ENCODE assay signal across 8 mouse cellular contexts in the genomic region with DNA sequence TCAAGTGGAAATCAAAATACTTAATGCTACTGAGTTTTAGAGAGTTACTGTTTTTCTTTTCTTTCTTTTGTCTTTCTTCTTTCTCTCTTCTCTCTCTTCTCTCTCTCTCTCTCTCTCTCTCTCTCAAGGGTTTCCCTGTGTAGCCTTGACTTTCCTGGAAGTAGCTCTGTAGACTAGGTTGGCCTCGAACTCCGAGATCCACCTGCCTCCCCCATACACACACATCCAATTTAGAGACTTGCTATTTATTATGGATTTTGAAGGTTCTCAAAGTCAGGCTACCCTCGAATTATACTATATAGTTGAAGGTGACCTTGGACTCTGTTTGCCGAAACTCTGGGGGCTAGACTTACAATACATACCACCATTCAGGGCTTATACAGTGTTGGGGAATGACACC. TPM values are rescaled to one million over a fixed set of nuclear protein-coding genes. Genes with fewer than 3 reads are reported as not detected.
DNase-seq lines count a peak whose midpoint lies in the region; ATAC-seq lines count a peak whose summit lies in the region.

No protein-coding gene starts in this region.

- H3K4me3 ChIP-seq in heart, embryonic 14.5 days (ENCODE audit: control insufficient read depth in 1 of 2, insufficient read depth in 1 of 2, low read depth in 1 of 2, low read length in 2 of 2) = peak overlapping the region; percentile 15 to 96; a peak in 3 of 4 replicates
- H3K4me3 ChIP-seq in hindbrain, embryonic 12.5 days = peak overlapping the region; percentile 95
- peak overlapping the region; percentile 98 for H3K4me3 ChIP-seq in midbrain, embryonic 12.5 days

- H3K9me3 ChIP-seq in heart, embryonic 14.5 days (ENCODE audit: control insufficient read depth, low read length) = no peaks in the 10 kb centered on the region
- H3K9me3 ChIP-seq in hindbrain, embryonic 12.5 days (replicated peaks) = no peaks in the 10 kb centered on the region
- no peaks in the 10 kb centered on the region for H3K9me3 ChIP-seq in midbrain, embryonic 12.5 days

- H3K9ac ChIP-seq in heart, embryonic 14.5 days (ENCODE audit: low read length) = peak overlapping the region; percentile 99
- peak overlapping the region; percentile 98 for H3K9ac ChIP-seq in hindbrain, embryonic 12.5 days
- H3K9ac ChIP-seq in midbrain, embryonic 12.5 days (replicated peaks) = peak overlapping the region; percentile 98

- H3K36me3 ChIP-seq in heart, embryonic 14.5 days (ENCODE audit: control insufficient read depth, insufficient read depth, low read length) = peaks cover 6% of the 10 kb centered on the region; the same call in 1 of the 2 replicates
- 0 out of 2 replicates have a peak, but pooled peaks cover 4% of the 10 kb centered on the region for H3K36me3 ChIP-seq in hindbrain, embryonic 12.5 days
- H3K36me3 ChIP-seq in midbrain, embryonic 12.5 days = peaks cover 10% of the 10 kb centered on the region

- DNase-seq in heart, postnatal 4 days = no peak
- peak; percentile 20 for DNase-seq in MEL-GATA-1-ER (ENCODE audit: extremely low read depth, low read depth)
- no peak for DNase-seq in cerebellum, postnatal 10 days
- no peak for DNase-seq in adrenal gland, postnatal 4 days (ENCODE audit: low spot score in 2 of 2)
- DNase-seq in right cerebral cortex, adult 18-20 months = no peak

- H3K4me2 ChIP-seq in heart, embryonic 14.5 days (ENCODE audit: low read length) = peak overlapping the region; percentile 78
- H3K4me2 ChIP-seq in hindbrain, embryonic 12.5 days (replicated peaks) = peak overlapping the region; percentile 65
- H3K4me2 ChIP-seq in midbrain, embryonic 12.5 days (replicated peaks) = peak overlapping the region; percentile 63

- peaks cover 0 to 15% of the 10 kb centered on the region in 2 experiments; a peak in 2 of 4 replicates for H3K4me1 ChIP-seq in heart, embryonic 14.5 days (ENCODE audit: control insufficient read depth in 2 of 2, insufficient read depth in 2 of 2, low read length in 2 of 2)
- H3K4me1 ChIP-seq in hindbrain, embryonic 12.5 days = peaks cover 20% of the 10 kb centered on the region
- H3K4me1 ChIP-seq in midbrain, embryonic 12.5 days = peaks cover 13% of the 10 kb centered on the region

- H3K27me3 ChIP-seq in heart, embryonic 14.5 days (ENCODE audit: control insufficient read depth, insufficient read depth, low read length) = no peaks in the 10 kb centered on the region
- H3K27me3 ChIP-seq in hindbrain, embryonic 12.5 days = no peaks in the 10 kb centered on the region
- no peaks in the 10 kb centered on the region for H3K27me3 ChIP-seq in midbrain, embryonic 12.5 days

- 53% methylated on average over 4 of the region's 4 CpGs for WGBS in heart, embryonic 14.5 days
- WGBS in hindbrain, embryonic 12.5 days = 80% methylated on average over 4 of the region's 4 CpGs
- 77% methylated on average over 4 of the region's 4 CpGs for WGBS in midbrain, embryonic 12.5 days

- ATAC-seq in heart, embryonic 14.5 days (ENCODE audit: insufficient number of reproducible peaks, insufficient read depth, low FRiP score, low read depth) = no peak
- no peak for ATAC-seq in hindbrain, embryonic 12.5 days (ENCODE audit: low FRiP score)
- ATAC-seq in midbrain, embryonic 12.5 days (ENCODE audit: low FRiP score, low read depth) = no peak

- no peak overlapping the region for H3K27ac ChIP-seq in heart, embryonic 14.5 days (replicated peaks in 1 of 2; ENCODE audit: control insufficient read depth in 1 of 2, insufficient read depth in 1 of 2, low read depth in 2 of 2, low read length in 2 of 2)
- no peak overlapping the region for H3K27ac ChIP-seq in hindbrain, embryonic 12.5 days
- H3K27ac ChIP-seq in midbrain, embryonic 12.5 days (replicated peaks) = no peak overlapping the region

RNA-seq across cellular contexts. Expression of gene Mob4, which starts 1.3 kb away (rescaled TPM):
- polyA plus RNA-seq in heart, embryonic 14.5 days (2014; fragmentation: Nextera tagmentation; extraction: Ambion mirVana) = 121 and 122 TPM in 2 replicates
- 10 to 100 TPM; 45.8 to 48.8 TPM for total RNA-seq in heart, postnatal 4 days (2021)
- polyA plus RNA-seq in hindbrain, embryonic 12.5 days (2016; fragmentation: Nextera tagmentation; extraction: Ambion mirVana) = 150 and 161 TPM in 2 replicates
- polyA plus RNA-seq in midbrain, embryonic 12.5 days (2016; fragmentation: Nextera tagmentation; extraction: Ambion mirVana) = 158 and 161 TPM in 2 replicates
- 100 to 1,000 TPM; 175 to 181 TPM for total RNA-seq in adrenal gland, postnatal 4 days (2021)

RNA-seq across cellular contexts. Expression of gene Hspd1, which starts 44.3 kb away (rescaled TPM):
- 380 and 382 TPM in 2 replicates for polyA plus RNA-seq in heart, embryonic 14.5 days (2014; fragmentation: Nextera tagmentation; extraction: Ambion mirVana)
- total RNA-seq in heart, postnatal 4 days (2021) = 100 to 1,000 TPM; 363 to 379 TPM
- 304 and 325 TPM in 2 replicates for polyA plus RNA-seq in hindbrain, embryonic 12.5 days (2016; fragmentation: Nextera tagmentation; extraction: Ambion mirVana)
- polyA plus RNA-seq in midbrain, embryonic 12.5 days (2016; fragmentation: Nextera tagmentation; extraction: Ambion mirVana) = 337 and 368 TPM in 2 replicates
- total RNA-seq in adrenal gland, postnatal 4 days (2021) = 100 to 1,000 TPM; 727 to 733 TPM

RNA-seq across cellular contexts. Expression of gene Hspe1, which starts 44.4 kb away (rescaled TPM):
- polyA plus RNA-seq in heart, embryonic 14.5 days (2014; fragmentation: Nextera tagmentation; extraction: Ambion mirVana) = 334 and 337 TPM in 2 replicates
- 100 to 1,000 TPM; 142 to 148 TPM for total RNA-seq in heart, postnatal 4 days (2021)
- 303 and 338 TPM in 2 replicates for polyA plus RNA-seq in hindbrain, embryonic 12.5 days (2016; fragmentation: Nextera tagmentation; extraction: Ambion mirVana)
- 373 and 400 TPM in 2 replicates for polyA plus RNA-seq in midbrain, embryonic 12.5 days (2016; fragmentation: Nextera tagmentation; extraction: Ambion mirVana)
- 100 to 1,000 TPM; 424 to 448 TPM for total RNA-seq in adrenal gland, postnatal 4 days (2021)
